Mouse (Mus musculus) CD8-positive naive resting alpha-beta T cell, adult 57 days (primary cell): ENCODE results near the gene Kcnq2. TPM values are rescaled to one million over a fixed set of nuclear protein-coding genes. Genes with fewer than 3 reads are reported as not detected.

Experiments
- total RNA-seq: library from RNA; stranded (reverse); gene quantifications from one replicate; pipeline ENCODE4 v1.2.4, GENCODE M21; 2023

Kcnq2 gene
- not detected for total RNA-seq

DNA sequence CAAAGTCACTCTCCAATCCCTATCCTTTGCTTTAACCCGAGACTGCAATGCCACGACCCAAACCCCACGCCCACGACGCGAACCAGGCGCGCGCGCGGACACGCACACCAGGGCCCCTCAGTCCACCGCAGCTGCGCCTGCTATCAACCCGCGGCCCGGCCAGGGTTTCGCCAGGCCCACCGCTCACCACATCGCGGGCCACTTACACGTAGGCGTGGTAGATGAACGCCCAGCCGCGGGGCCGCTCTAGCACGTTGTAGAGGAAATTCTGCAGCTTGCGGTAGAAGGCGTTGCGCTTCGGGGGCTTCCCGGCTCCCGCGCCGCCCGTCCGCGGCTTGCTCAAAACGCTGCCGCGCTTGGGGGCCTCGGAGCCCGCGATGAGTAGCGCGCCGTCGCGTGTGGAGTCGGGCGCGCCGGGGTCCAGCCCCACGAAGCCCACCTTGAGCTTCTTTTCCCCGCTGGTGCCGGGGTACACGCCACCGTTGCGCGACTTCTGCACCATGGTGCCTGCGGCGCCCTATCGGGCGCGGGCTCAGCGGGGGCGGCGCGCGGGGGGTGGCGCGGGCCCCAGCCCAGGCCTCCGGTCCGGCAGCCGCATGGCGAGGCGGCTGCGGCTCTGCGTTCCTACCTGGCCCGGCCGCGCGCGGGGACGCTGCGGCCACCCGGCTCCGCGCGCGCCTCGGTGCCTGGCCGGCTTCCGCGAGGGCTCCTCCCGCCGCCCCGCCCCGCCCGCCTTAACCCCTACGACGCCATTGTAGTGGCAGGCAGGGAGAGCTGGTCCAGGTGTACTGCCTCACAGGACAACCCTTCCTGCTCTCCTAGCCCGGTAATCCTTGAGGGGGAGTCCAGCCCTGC lies at the start of gene Kcnq2:
Gene Kcnq2 (minus strand): TSS at position 710 of the 855 bp plus-strand sequence.

DNA sequence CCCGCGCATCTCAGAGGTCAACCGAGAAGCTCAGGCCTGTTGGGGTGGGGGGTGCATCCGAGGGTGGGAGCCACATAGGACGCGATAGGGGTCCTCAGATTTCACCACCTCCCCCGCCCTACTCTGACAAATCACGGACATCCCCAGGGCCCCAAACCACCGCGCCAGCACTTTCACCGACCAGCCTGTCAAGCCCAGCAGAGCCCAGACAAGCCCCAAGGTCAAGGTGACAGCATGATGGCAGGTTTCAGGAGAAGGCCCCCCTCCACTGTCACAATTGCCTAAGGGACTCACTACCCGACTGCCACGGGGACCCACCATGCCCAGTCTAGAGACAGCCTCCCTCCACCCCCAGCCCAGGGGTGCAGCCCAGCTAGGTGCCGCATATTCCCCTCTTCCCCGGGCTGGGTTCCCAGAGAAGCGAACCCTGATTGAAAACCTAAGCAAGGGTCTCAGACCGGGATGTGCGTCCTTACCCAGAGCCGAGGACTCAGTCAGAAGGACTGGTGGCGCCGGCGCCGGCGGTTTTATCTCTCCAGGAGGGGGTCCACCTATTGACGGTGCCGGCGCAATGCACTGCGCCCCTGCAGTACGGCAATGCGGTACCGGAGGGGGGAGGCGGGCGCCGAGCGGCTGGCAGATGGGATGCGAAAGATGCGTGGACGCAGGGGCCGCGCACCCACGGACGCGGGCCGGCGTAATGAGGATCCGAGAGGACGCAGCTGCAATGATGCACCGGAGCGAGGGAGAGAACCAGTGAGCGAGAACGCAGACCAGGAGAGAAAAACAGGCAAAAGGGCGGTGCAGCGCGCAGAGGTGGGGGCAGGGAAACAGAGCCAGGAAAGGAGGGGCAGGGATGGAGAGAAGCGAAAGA lies 21.4 kb upstream of the Kcnq2 start, which contains the start of gene Eef1a2:
Gene Eef1a2 (minus strand): TSS at position 767 of the 874 bp plus-strand sequence.

DNA sequence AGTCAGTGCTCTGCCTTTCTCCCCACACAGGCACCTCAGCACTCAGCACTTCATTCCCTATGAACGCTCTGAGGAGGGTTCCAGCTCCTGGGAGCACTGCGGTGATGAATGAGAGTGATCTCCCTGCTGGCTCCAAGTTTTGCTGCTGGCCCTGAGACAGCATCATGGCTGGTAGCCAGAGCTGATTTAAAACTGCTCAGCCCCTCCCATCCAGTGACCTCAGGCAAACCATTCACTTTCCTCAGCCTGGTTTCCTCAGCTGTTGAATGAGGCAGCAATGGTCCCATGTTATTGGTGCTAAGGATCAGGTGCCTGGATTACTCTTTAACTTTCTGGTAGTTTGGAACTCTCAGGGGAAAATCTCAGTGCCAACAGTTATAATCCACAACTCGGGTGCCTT lies 91.7 kb downstream of the Kcnq2 start, which contains the start of gene Chrna4:
Gene Chrna4 (minus strand): TSS at position 110 of the 400 bp plus-strand sequence.

Other genes starting within 250 kb of the Kcnq2 start
- 77.2 TPM for gene Ythdf1, start 214.4 kb downstream of the Kcnq2 start, total RNA-seq
- not detected for gene Birc7, start 206.3 kb downstream of the Kcnq2 start, total RNA-seq
- gene Nkain4, start 180.6 kb downstream of the Kcnq2 start, total RNA-seq = not detected
- 76.2 TPM for gene Arfgap1, start 168.1 kb downstream of the Kcnq2 start, total RNA-seq
- gene Col20a1, start 148.8 kb downstream of the Kcnq2 start, total RNA-seq = 2.4 TPM
- gene Chrna4, start 91.8 kb downstream of the Kcnq2 start, total RNA-seq = not detected
- not detected for gene Eef1a2, start 21.7 kb upstream of the Kcnq2 start, total RNA-seq
- gene Ppdpf, start 51.9 kb upstream of the Kcnq2 start, total RNA-seq = 74.4 TPM
- gene Ptk6, start 67.5 kb upstream of the Kcnq2 start, total RNA-seq = not detected
- gene Srms, start 77.9 kb upstream of the Kcnq2 start, total RNA-seq = 0.40 TPM
- not detected for gene Fndc11, start 84.7 kb upstream of the Kcnq2 start, total RNA-seq
- 140 TPM for gene Helz2, start 106.7 kb upstream of the Kcnq2 start, total RNA-seq
- 31.6 TPM for gene Gmeb2, start 152.7 kb upstream of the Kcnq2 start, total RNA-seq
- not detected for gene Stmn3, start 179.2 kb upstream of the Kcnq2 start, total RNA-seq
- 146 TPM for gene Rtel1, start 184.4 kb upstream of the Kcnq2 start, total RNA-seq
- gene Zgpat, start 229.6 kb upstream of the Kcnq2 start, total RNA-seq = 110 TPM
- gene Arfrp1, start 230.1 kb upstream of the Kcnq2 start, total RNA-seq = 104 TPM
- gene Lime1, start 244.8 kb upstream of the Kcnq2 start, total RNA-seq = 231 TPM